Mouse (Mus musculus): Measurements from ENCODE around the gene Pip4k2b. TPM values are rescaled to one million over a fixed set of nuclear protein-coding genes. Genes with fewer than 3 reads are reported as not detected.

The Pip4k2b gene
- polyA plus RNA-seq, 1 experiment: 30.1 TPM

GRCm38 (mm10) chr11:97677381-97677780 lies 67.1 kb downstream of the Pip4k2b start:
- Histone ChIP-seq H3K4me3 (no peak overlapping the region), H3K4me2 (ENCODE audit: low read depth) (no peak overlapping the region), H3ac (ENCODE audit: control insufficient read depth, insufficient read length) (no peak overlapping the region), H3K27me3 (ENCODE audit: control insufficient read depth, insufficient read depth, insufficient read length) (no peaks in the 10 kb centered on the region), H3K36me3 (ENCODE audit: control insufficient read depth, insufficient read depth) (peaks cover 10% of the 10 kb centered on the region), H3K79me2 (ENCODE audit: control insufficient read depth, insufficient read depth) (no peaks in the 10 kb centered on the region)
- no peak for TF ChIP-seq SRF (IDR thresholded peaks at IDR 0.05; ENCODE audit: control insufficient read depth, insufficient read length, low read depth)
- TF ChIP-seq POLR2AphosphoS2 (IDR thresholded peaks at IDR 0.05; ENCODE audit: insufficient read length, low read depth): no peak
- no peak for TF ChIP-seq MYOD1 (IDR thresholded peaks at IDR 0.05; ENCODE audit: control insufficient read depth in 1 of 3, insufficient read length in 2 of 3, low read depth in 2 of 3)
- TF ChIP-seq USF1 (IDR thresholded peaks at IDR 0.05; ENCODE audit: low read depth): no peak
- no peak for TF ChIP-seq CEBPB (IDR thresholded peaks at IDR 0.05; ENCODE audit: insufficient read depth, poor library complexity, severe bottlenecking)
- no peak for TF ChIP-seq MYOG (IDR thresholded peaks at IDR 0.05; ENCODE audit: control insufficient read depth in 1 of 3, insufficient read depth in 1 of 3, insufficient read length in 2 of 3, low read depth in 2 of 3)

GRCm38 (mm10) chr11:97676050-97676754 lies 68.3 kb downstream of the Pip4k2b start:
- no peak overlapping the region for H3ac ChIP-seq (ENCODE audit: control insufficient read depth, insufficient read length)
- H3K4me2 ChIP-seq (ENCODE audit: low read depth): no peak overlapping the region
- no peaks in the 10 kb centered on the region for H3K79me2 ChIP-seq (ENCODE audit: control insufficient read depth, insufficient read depth)
- TF ChIP-seq CEBPB (IDR thresholded peaks at IDR 0.05; ENCODE audit: insufficient read depth, poor library complexity, severe bottlenecking): no peak
- no peaks in the 10 kb centered on the region for H3K27me3 ChIP-seq (ENCODE audit: control insufficient read depth, insufficient read depth, insufficient read length)
- H3K4me3 ChIP-seq: no peak overlapping the region
- peaks cover 16% of the 10 kb centered on the region for H3K36me3 ChIP-seq (ENCODE audit: control insufficient read depth, insufficient read depth)

GRCm38 (mm10) chr11:97673148-97673547 lies 71.4 kb downstream of the Pip4k2b start:
- TF ChIP-seq POLR2A (IDR thresholded peaks at IDR 0.05; ENCODE audit: insufficient read length, low read depth) (no peak), TCF3 (IDR thresholded peaks at IDR 0.05; ENCODE audit: insufficient read length, low read depth) (no peak), POLR2AphosphoS2 (IDR thresholded peaks at IDR 0.05; ENCODE audit: insufficient read length, low read depth) (no peak), MYOD1 (IDR thresholded peaks at IDR 0.05; ENCODE audit: control insufficient read depth in 1 of 3, insufficient read length in 2 of 3, low read depth in 2 of 3) (no peak), TCF12 (IDR thresholded peaks at IDR 0.05; ENCODE audit: insufficient read depth, poor library complexity, severe bottlenecking) (no peak), USF1 (IDR thresholded peaks at IDR 0.05; ENCODE audit: low read depth) (no peak), SRF (IDR thresholded peaks at IDR 0.05; ENCODE audit: control insufficient read depth, insufficient read length, low read depth) (no peak), REST (IDR thresholded peaks at IDR 0.05; ENCODE audit: insufficient read depth, insufficient read length) (no peak), E2F4 (IDR thresholded peaks at IDR 0.05; ENCODE audit: insufficient read depth) (no peak), MAX (IDR thresholded peaks at IDR 0.05; ENCODE audit: low read depth) (no peak), CEBPB (IDR thresholded peaks at IDR 0.05; ENCODE audit: insufficient read depth, poor library complexity, severe bottlenecking) (no peak), MYOG (IDR thresholded peaks at IDR 0.05; ENCODE audit: control insufficient read depth in 1 of 3, insufficient read depth in 1 of 3, insufficient read length in 2 of 3, low read depth in 2 of 3) (no peak)
- no peak overlapping the region for H3K4me2 ChIP-seq (ENCODE audit: low read depth)
- H3ac ChIP-seq (ENCODE audit: control insufficient read depth, insufficient read length): no peak overlapping the region
- H3K36me3 ChIP-seq (ENCODE audit: control insufficient read depth, insufficient read depth): peaks cover 16% of the 10 kb centered on the region
- no peak overlapping the region for H3K4me3 ChIP-seq
- no peaks in the 10 kb centered on the region for H3K27me3 ChIP-seq (ENCODE audit: control insufficient read depth, insufficient read depth, insufficient read length)
- no peaks in the 10 kb centered on the region for H3K79me2 ChIP-seq (ENCODE audit: control insufficient read depth, insufficient read depth)

GRCm38 (mm10) chr11:97671177-97671527 lies 73.4 kb downstream of the Pip4k2b start:
- Histone ChIP-seq H3ac (ENCODE audit: control insufficient read depth, insufficient read length) (no peak overlapping the region), H3K4me2 (ENCODE audit: low read depth) (no peak overlapping the region), H3K36me3 (ENCODE audit: control insufficient read depth, insufficient read depth) (peaks cover 11% of the 10 kb centered on the region)

GRCm38 (mm10) chr11:97670234-97671176 lies 74.0 kb downstream of the Pip4k2b start:
- TF ChIP-seq MAX (IDR thresholded peaks at IDR 0.05; ENCODE audit: low read depth) (no peak), POLR2AphosphoS2 (IDR thresholded peaks at IDR 0.05; ENCODE audit: insufficient read length, low read depth) (no peak), POLR2A (IDR thresholded peaks at IDR 0.05; ENCODE audit: insufficient read length, low read depth) (no peak), TCF12 (IDR thresholded peaks at IDR 0.05; ENCODE audit: insufficient read depth, poor library complexity, severe bottlenecking) (no peak), USF1 (IDR thresholded peaks at IDR 0.05; ENCODE audit: low read depth) (no peak), MYOG (IDR thresholded peaks at IDR 0.05; ENCODE audit: control insufficient read depth in 1 of 3, insufficient read depth in 1 of 3, insufficient read length in 2 of 3, low read depth in 2 of 3) (no peak), TCF3 (IDR thresholded peaks at IDR 0.05; ENCODE audit: insufficient read length, low read depth) (no peak), REST (IDR thresholded peaks at IDR 0.05; ENCODE audit: insufficient read depth, insufficient read length) (no peak), E2F4 (IDR thresholded peaks at IDR 0.05; ENCODE audit: insufficient read depth) (no peak), MYOD1 (IDR thresholded peaks at IDR 0.05; ENCODE audit: control insufficient read depth in 1 of 3, insufficient read length in 2 of 3, low read depth in 2 of 3) (no peak), CEBPB (IDR thresholded peaks at IDR 0.05; ENCODE audit: insufficient read depth, poor library complexity, severe bottlenecking) (no peak), SRF (IDR thresholded peaks at IDR 0.05; ENCODE audit: control insufficient read depth, insufficient read length, low read depth) (no peak)
- Histone ChIP-seq H3K4me3 (no peak overlapping the region), H3K4me2 (ENCODE audit: low read depth) (no peak overlapping the region), H3K79me2 (ENCODE audit: control insufficient read depth, insufficient read depth) (no peaks in the 10 kb centered on the region), H3K27me3 (ENCODE audit: control insufficient read depth, insufficient read depth, insufficient read length) (no peaks in the 10 kb centered on the region), H3ac (ENCODE audit: control insufficient read depth, insufficient read length) (no peak overlapping the region), H3K36me3 (ENCODE audit: control insufficient read depth, insufficient read depth) (peaks cover 9% of the 10 kb centered on the region)

More at GRCm38 (mm10) chr11:97671177-97671527, 73.4 kb downstream of the Pip4k2b start:
- TF ChIP-seq TCF12 (IDR thresholded peaks at IDR 0.05; ENCODE audit: insufficient read depth, poor library complexity, severe bottlenecking): no peak
- no peak for TF ChIP-seq POLR2AphosphoS2 (IDR thresholded peaks at IDR 0.05; ENCODE audit: insufficient read length, low read depth)
- no peak for TF ChIP-seq MYOD1 (IDR thresholded peaks at IDR 0.05; ENCODE audit: control insufficient read depth in 1 of 3, insufficient read length in 2 of 3, low read depth in 2 of 3)
- no peak for TF ChIP-seq TCF3 (IDR thresholded peaks at IDR 0.05; ENCODE audit: insufficient read length, low read depth)
- no peak for TF ChIP-seq MAX (IDR thresholded peaks at IDR 0.05; ENCODE audit: low read depth)
- no peaks in the 10 kb centered on the region for H3K27me3 ChIP-seq (ENCODE audit: control insufficient read depth, insufficient read depth, insufficient read length)
- no peak overlapping the region for H3K4me3 ChIP-seq
- H3K79me2 ChIP-seq (ENCODE audit: control insufficient read depth, insufficient read depth): no peaks in the 10 kb centered on the region

Data from myocyte (in vitro differentiated cells).